Mouse (Mus musculus) spleen, postnatal 36 days (tissue): ENCODE results near the gene Armc7.
"Not testable (repeated sequence)": the region's sequence is repeated elsewhere in the genome, so short reads cannot be mapped to it uniquely, and the experiment has no call there.

Experiments
- DNase-seq, 2 experiments: peaks; one replicate each; pipeline ENCODE4 v3.0.0; 2022; ENCODE audit warnings: low spot score in 2 of 2, mixed read lengths in 1 of 2

The Armc7 gene

DNA sequence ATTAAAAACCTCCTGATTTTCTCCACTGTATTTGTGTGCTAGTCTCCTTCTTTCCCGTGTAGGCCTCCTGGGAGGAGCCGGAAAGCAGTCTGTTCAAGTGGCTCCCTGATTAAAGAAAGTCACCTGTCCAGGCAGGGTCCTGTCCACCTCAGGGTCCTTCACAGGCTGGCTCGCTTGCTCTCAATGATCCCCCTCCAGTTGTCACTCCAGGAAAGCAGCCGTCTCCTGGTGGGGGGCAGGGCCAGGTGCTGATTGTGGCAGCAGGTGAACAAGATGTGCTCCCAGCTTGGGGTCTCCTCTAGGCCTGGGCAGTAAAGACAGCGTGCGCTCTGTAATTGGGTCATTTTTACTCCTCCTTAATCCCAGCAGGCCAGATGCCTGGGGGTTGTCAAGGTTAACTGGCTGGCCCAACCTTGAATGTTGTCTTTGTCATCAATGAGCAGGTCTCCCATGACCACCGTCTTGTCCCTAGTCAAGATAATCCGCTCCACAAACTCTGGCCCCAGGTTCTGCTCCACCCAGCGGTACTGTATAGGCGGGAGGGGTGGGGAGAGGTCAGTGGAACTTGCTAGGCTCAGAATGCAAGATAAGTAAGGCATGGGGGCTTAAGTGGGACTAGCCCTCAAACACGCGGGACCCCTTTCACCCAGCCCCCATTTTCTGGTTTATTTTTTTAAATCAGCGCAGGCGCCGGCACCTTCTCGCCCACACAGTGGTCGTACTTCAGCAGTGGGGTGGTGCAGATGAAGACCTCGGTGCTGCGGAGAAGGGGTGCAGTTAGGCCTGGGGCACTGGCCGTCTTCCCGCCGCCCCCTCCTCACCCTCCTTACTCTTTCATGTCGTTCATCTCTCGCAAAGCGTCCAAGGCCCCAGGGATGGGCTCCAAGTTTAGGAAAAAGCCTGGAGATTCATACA is 15.2 kb downstream of the Armc7 start:
- no peak for DNase-seq

DNA sequence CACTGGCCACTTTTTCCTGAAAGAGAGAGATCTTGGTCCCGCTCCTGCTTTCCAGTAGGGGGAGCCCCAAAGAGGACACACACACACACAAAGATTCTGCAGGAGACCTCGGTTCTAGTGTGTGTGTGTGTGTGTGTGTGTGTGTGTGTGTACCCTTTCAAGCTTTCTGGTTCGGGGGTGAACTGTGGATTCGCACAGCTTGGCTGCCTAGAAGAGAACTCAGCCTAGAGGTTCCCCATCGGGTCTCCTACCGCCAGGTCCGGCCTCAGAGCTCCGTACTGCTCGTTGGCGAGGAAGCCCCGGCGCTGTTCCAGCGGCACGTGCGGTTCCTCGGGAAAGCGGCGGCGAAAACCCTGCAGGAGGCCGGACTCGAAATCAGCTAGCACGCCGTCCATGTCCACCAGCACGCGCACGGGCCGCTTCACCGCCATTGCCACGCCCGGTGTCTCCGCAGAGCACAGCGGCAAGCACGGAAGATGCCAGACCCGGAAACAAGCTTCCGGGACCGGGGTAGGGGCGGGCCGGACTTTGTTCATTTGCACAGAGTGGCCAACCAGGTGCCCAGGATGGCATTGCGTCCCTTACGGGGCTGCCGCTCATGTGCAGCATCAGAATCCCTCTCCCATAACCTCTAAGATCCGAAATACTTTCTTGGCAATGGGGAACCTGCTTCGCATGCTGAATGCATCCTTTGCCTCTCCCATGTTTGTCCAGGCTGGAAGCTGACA is 16.1 kb downstream of the Armc7 start, which contains the start of gene Nt5c:
TSS of gene Nt5c (minus strand) at position 507 of the 728 bp plus-strand sequence.
- peak; percentile 89 to 91 for DNase-seq

DNA sequence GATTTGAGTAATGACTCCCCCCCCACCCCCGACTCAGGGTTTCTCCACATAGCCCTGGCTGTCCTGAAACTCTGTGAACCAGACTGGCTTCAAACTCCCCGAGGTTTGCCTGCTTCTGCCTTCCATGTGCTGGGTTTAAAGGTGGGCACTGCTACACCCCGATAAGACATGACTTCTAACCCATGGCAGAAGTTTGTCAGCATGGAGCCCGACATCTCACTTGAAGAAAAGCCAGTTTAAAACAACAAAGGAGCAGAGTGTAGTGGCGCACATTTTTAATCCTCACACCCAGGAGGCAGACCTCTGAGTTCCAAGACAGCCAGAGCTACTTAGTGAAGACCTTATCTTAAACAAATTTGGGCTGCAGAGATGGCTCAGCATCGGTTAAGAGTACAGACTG is 16.9 kb downstream of the Armc7 start:
- no peak for DNase-seq

DNA sequence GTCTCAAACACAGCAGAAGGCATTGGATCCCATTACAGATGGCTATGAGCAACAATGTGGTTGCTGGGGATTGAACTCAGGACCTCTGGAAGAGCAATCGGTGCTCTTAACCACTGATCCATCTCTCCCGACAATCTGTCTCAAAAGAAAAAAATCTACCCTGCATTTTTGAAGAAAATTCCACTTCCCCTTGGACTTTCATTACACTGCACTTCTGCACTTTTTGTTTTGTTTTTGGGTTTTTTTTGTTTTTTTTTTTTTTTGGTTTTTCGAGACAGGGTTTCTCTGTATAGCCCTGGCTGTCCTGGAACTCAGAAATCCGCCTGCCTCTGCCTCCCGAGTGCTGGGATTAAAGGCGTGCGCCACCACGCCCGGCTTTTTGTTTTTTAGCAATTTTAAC is 21.1 kb downstream of the Armc7 start:
- DNase-seq = not testable (repeated sequence)

DNA sequence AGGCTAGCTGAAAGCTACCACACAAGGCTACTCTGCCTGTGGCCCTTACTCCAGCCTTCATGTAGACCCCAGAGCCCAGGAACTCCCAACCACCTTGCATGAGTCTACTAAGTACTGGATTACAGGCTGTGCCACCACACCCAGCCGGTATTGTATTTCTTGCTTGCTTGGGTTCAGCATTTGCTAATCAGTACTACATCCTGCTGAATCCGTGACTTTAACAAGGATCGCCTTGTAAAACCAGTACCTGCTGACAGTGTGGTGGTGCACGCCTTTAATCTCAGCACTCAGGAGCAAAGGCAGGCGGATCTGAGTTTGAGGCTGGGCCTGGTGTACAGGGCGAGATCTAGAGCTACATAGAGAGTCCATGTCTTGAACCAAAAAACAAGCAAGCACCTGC is 27.2 kb downstream of the Armc7 start:
- no peak for DNase-seq

DNA sequence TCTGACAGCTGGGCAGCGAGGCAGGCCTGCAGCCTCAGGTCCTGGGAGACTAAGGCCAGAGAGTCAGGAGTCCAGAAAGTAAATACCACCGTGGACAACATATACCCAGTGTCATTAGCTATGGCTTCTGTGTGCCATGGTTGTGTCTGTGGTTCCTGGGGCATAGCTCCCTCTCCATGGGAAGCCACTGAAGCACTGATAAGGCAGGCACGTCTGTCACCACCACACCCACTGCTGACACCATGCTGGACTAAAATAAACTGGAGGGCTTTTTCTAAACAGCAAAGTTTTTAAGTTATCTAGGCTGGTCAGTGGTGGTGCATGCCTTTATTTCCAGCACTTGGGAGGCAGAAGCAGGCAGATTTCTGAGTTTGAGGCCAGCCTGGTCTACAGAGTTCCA is 31.1 kb downstream of the Armc7 start:
- DNase-seq = peak in 1 of 2 experiments; percentile 48

DNA sequence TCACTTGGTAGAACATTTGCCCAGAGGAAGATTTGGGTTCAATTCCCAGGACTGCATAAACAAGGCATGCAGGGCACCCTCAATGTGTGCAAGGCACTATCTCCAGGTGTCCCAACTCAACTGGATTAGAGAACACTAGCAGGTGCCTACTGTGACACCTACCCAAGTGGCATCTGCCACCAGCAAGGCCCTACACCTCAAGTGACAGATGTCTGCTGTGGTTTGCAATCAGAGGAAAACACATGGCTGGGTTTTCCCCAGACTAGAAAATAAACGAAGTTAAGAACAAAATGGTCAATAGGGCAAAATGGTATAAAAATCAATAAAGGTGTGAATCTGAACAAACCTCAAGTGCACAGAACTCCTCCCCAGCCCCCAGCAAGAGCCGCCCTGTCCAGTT is 32.6 kb downstream of the Armc7 start:
- peak; percentile 37 to 45 for DNase-seq

DNA sequence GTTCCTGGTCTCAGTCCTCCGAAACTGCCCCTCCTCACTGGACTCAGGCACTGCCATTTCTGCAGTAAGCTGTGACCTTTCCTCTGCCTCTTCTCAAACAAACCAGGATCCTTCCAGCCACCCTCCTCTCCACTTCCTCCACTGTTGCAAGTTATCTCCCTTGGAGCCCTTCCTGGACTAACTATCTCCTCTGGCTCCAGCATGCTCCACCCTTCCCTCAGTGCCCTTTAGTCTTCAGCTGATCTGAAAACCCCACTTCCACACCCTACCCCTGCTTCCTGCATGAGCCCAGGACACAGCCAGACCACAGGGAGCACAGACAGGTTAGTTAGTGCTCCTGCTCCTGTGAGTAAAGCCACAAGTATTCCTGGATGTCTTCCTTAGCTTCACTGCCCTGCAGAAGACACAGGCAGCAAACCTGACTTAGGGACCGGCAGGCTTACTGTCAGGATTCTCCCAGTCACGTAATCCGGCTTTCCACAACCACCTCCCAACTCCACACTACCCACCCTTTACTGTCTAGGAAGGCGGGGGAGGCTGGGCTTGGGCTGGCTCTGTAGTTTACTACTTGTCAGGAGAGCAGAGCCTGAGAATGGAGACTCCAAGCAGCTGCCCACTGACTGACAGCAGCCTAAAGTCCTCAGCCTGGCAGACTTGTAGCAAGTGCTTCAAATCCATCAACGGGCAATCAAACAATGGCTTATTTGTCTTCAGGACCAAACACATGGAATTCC is 34.5 kb downstream of the Armc7 start:
- peak in 1 of 2 experiments; percentile 41 for DNase-seq

DNA sequence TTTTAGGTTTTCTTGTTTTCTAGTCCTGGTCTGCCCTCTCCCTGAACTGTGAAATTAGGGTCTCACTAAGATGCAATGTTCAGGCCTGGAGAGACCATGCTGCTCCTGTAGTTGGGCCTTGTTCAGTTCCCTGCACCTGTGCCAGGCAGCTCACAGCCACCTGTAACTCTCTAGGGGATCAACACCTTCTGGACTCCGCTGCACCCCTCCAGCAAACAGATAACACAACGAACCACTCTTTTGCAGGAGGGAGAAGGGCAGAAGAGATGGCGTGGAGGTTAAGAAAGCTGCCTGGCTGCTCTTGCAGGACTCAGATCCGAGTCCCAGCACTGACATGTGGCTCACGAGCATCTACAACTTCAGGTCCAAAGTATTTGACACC is 35.0 kb downstream of the Armc7 start:
- no peak for DNase-seq

DNA sequence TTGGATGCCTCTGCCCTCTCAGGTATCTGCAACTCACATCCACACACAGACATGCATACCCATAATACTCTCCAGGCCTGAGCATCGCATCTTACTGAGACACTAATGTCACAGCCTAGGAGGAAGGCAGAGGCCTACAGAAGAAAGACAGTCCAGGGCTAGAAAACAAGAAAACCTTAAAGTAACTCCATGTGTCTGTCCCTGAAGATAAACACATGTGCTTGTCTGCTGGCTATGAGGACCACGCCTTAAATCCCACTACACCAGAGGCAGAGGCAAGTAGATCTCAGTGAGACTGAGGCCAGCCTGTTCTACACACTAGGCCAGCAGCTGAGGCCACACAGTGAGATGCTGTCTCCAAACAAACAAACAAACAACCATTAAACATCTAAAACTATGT is 35.7 kb downstream of the Armc7 start:
- DNase-seq = peak in 1 of 2 experiments; percentile 42

DNA sequence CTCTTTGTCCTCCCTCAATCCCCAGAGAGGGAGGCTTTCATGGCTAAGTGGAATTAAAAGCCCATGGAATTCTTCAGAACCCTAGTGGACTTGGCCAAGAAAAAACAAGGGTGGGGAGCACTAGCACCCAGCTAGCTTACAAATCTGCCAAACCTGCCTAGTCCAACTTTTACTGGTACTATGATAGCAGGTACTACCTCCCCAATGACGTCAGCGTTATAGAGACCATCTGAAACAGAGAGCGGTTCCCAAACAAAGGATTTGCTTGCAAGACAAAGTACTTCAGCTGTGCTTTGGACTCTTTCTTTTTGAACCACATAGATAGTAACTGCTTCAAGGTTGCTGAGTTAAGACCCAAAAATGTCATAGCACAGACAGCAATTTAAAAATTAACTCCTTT is 36.5 kb downstream of the Armc7 start:
- DNase-seq = no peak

DNA sequence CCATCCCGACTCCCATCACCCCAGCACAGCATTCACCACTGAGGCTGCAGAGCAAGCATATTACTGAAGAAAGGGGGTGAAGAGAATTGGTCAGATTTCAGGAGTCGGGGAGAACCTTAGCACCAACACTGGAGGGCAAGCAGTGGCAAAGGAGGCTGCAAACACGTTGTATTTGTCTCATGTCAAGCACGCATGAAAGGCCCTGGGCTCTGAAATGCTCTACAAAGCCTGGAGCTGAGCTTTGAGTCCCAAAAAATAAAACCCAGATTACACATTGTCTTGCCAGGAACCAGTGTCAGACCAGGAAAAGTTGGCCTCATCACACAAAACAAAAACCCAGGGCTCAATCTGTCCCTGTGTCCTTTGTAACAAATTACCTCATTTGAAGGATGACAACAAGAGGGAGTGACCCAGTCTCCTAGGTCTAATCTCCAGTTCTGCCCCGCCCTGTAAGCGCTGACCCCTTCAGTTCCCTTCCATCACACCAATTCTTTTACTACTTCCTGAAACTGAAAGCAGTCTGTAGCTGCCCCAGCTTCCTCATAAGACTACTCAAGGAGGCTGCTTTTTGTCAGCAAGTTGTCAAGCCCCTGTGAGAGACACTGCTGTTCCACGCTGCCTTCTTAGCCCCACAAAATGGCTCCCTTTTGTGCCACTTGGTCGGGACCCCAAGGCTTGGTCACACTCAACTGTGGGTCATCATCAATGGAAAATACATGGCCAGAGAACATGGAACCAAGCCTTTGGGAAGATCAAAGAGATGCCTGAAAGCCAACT is 37.1 kb downstream of the Armc7 start:
- DNase-seq = peak; percentile 74 to 79

DNA sequence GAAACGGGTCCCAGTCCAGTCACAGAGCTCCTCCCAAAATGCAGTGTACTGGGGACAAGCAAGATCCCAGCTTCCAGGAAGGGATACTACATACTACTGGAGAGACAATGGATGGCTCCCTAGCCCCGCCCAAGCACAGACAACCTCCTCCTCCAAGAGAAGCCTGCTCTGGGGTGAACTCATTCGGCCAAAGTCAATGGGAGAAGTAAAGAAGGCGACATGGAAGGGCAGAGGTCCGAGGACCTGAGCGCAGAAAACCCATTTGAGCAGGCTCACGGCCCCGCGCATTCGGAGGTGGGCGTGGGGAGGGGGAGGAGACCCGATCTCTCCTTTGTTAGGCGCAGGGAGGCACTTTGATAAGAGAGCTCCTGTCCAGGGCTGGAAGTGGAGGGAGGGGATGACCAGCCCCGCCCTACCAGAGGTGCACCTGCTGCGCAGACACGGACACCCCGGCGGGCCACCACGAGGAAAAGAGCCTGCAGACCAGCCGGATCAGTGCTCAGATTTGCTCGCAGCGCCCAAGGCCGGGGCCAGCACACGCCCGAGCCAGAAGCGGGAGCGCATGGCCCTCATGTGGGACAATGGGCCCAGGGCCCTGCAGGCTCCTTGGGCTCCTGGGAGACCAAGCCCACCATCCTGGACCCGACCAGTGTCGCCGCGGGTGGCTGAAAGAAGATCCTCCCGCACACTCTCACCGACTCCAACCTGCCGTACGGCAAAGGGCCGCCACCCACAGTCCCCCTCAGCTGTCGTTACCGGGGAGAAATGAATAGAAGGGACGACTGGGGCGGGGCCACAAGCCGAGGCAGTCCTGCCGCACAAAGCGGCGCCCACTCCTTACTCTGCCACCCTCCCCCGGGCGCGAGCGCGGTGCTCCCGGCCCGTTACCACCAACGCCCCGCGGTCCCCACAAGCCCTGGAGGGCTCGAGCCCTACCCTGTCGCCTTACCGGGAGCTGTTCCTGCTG is 38.1 kb downstream of the Armc7 start:
- peak; percentile 43 to 55 for DNase-seq

DNA sequence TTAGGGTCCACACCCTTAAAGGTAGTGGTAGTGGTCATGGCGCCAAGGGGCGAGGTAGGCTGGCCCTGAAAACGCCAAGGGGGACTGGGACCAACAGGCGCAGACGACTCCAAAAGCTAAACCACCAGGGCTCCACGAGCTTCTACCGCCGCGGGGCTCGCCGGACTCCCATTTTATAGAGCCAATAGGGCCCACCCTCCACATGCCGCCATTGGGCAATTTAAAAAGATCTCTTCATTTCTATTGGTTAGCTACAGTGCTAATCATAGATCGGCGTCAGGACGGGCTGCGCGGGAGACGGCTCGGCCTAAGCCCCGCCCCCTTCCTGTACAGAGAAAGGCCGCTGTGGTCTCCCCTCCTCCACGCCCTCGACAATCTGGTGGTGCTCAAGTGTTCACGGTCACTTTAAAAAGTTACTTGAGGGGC is 38.8 kb downstream of the Armc7 start, which contains the start of gene Jpt1:
TSS of gene Jpt1 (minus strand) at position 150 of the 426 bp plus-strand sequence.
- peak; percentile 96 to 98 for DNase-seq

DNA sequence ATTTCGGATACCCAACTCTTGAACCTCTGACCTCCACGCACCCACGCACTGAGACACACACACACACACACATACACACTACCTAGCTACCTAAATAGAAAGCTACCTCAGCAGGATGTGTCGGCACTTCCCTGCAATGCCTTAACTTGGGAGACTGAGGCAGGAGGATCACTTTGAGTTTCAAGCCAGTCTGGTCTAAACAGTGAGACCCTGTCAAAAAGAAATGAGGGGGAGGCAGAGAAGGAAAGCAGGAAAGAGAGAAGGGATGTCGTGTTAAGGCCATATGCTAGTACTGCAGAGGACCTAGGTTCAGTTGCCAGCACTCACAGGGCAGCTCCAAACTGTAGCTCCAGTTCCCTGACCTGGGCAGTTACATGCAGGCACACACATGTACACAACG is 39.6 kb downstream of the Armc7 start:
- no peak for DNase-seq

DNA sequence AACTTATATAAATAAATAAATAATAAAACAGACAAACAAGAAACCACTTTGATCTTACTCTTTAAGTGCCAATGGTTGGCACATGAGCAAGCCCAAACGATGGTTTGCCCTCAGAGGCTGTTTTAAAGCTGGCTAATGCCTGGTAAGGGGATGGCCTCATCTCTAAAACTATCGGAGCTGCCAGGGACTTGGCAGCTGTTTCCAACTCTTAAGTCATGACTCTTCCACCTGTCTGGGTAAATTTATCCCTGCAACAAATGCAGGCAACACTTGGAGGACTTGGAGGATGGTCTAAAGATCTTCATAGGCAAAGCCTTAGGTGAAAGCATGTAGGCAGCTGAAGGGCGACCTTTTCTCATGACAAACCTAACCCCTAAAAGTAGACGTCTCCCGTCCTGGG is 41.5 kb downstream of the Armc7 start:
- no peak for DNase-seq

DNA sequence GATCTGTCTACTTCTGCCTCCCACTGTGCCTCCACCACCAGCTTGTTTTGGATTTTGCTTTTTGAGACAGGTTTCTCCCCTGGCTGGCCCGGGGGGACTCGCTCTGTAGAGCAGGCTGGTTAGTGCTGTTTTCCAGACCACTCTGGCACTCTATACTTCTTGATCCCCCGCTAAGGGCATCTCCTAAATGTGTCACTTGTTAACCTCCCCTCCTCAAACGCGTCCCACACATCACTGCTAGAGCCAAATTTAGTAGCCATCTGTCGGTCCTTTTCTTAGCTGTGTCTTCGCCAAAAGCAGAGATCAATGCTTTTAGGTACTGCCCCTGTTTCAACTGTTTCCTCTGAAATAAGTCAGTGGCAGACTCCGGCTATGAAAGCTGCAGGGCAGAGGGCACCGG is 43.2 kb downstream of the Armc7 start:
- no peak for DNase-seq

DNA sequence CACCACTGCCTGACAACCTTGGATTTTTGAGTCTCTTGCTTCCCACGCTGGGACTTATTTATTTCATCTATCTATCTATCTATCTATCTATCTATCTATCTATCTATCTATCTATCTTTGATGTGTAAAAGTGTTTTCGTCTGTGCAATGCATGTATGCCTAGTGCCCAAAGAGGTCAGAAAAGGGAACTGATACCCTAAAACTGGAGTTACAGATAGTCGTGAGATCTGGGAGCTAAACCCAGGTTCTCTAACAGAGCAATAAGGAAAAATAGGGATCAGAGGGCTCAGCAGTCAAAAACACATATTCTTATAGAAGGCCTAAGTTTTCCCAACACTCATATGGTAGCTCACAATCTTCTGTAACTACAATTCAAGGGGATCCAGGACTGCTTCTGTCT is 44.1 kb downstream of the Armc7 start:
- DNase-seq = no peak

DNA sequence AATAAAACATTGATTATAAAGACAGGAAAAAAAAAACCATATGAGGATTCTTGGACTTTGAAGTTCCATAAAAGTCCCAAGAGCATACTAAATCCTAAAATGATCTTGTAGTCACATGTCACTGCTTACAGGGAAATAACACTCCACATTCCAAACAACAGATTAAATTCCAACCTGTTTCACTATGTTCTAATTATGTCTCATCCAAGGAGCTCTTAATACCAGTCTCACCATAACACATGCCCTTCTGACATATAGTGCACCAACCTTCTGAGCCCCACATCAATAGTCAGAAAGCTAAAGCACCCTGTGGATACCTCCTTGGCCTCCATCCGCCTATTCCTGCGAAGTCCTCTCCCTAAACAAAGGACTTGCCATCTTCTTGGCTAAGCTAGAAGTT is 44.8 kb downstream of the Armc7 start:
- no peak for DNase-seq

DNA sequence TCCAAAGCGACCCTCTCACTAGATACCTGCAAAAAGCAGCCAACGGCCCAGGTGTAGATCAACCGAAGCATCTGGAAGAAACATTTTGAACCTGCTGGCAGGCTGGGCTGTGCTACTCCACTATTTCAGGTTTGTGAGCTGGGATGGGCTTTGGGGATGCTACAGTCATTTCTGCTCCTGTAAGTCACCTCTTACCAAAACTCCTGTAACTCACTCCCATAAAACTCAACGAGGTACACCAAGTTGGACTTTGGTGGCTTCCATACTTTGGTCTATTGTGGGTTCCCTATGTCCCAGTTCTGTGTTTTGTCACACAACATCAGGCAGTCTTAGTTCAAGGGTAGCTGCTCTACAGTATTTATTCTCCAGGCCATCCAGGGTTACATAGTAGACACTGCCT is 45.6 kb downstream of the Armc7 start:
- no peak for DNase-seq
